Mouse (Mus musculus) MEL (cell line): ENCODE data around the gene Fkbp10.

Experiments used
- CTCF ChIP-seq, 3 experiments: IDR thresholded peaks in 2 of 3; conservative IDR thresholded peaks in 1 of 3; 2 replicates each; pipeline ENCODE4 v1.5.1; 2011 to 2012; ENCODE audit warnings: low read length in 3 of 3, low read depth in 2 of 3, mild to moderate bottlenecking in 2 of 3, improper control_type of control experiment in 1 of 3, inconsistent platforms in 1 of 3, mixed read lengths in 1 of 3, moderate library complexity in 1 of 3; ENCODE audit not compliant: control insufficient read depth in 1 of 3, insufficient read depth in 1 of 3, poor library complexity in 1 of 3, severe bottlenecking in 1 of 3
- EP300 ChIP-seq, 2 experiments: IDR thresholded peaks; 2 replicates each; pipeline ENCODE4 v1.6.1; 2011; ENCODE audit warnings: improper control_type of control experiment in 2 of 2, low read length in 2 of 2, low read depth in 1 of 2, mild to moderate bottlenecking in 1 of 2
- ETS1 ChIP-seq: IDR thresholded peaks from 2 replicates; pipeline ENCODE4 v1.6.1; 2012; ENCODE audit warnings: low read depth, mild to moderate bottlenecking, inconsistent platforms, low read length, improper control_type of control experiment, moderate library complexity
- KAT2A ChIP-seq: conservative IDR thresholded peaks from 2 replicates; pipeline ENCODE4 v1.6.1; 2012; ENCODE audit warnings: low read depth, low read length, improper control_type of control experiment, inconsistent platforms
- MAFK ChIP-seq: IDR thresholded peaks from 2 replicates; pipeline ENCODE4 v1.6.1; 2011; ENCODE audit warnings: low read depth, mild to moderate bottlenecking, low read length, improper control_type of control experiment, borderline replicate concordance
- MAX ChIP-seq: IDR thresholded peaks from 2 replicates; pipeline ENCODE4 v1.6.1; 2011; ENCODE audit warnings: low read length, improper control_type of control experiment
- MYC ChIP-seq: IDR thresholded peaks from 2 replicates; pipeline ENCODE4 v1.6.1; 2011; ENCODE audit warnings: low read depth, mild to moderate bottlenecking, low read length, improper control_type of control experiment, moderate library complexity
- POLR2AphosphoS2 ChIP-seq: IDR thresholded peaks from 2 replicates; pipeline ENCODE4 v1.6.1; 2011; ENCODE audit warnings: low read length, improper control_type of control experiment
- RAD21 ChIP-seq: IDR thresholded peaks from 2 replicates; pipeline ENCODE4 v1.6.1; 2011; ENCODE audit warnings: mild to moderate bottlenecking, low read depth, low read length, improper control_type of control experiment
- UBTF ChIP-seq: IDR thresholded peaks from 2 replicates; pipeline ENCODE4 v1.6.1; 2012; ENCODE audit warnings: low read depth, mild to moderate bottlenecking, inconsistent platforms, low read length, improper control_type of control experiment, moderate library complexity, borderline replicate concordance; ENCODE audit not compliant: insufficient read depth
- ZKSCAN1 ChIP-seq: IDR thresholded peaks from 2 replicates; pipeline ENCODE4 v1.6.1; 2012; ENCODE audit warnings: low read depth, mild to moderate bottlenecking, inconsistent platforms, low read length, improper control_type of control experiment, moderate library complexity

GRCm38 (mm10) chr11:100394353-100395074, 21.0 kb upstream of the Fkbp10 start:
- TF ChIP-seq MAFK (no peak), UBTF (no peak), RAD21 (no peak), POLR2AphosphoS2 (no peak), EP300 (IDR thresholded peaks at IDR 0.05; ENCODE audit: low read depth in 1 of 2, low read length in 2 of 2) (no peak), ZKSCAN1 (no peak), ETS1 (no peak), KAT2A (no peak), CTCF (IDR thresholded peaks at IDR 0.05 in 2 of 3, conservative IDR thresholded peaks at IDR 0.05 in 1 of 3; ENCODE audit: control insufficient read depth in 1 of 3, insufficient read depth in 1 of 3, low read depth in 2 of 3, low read length in 3 of 3, poor library complexity in 1 of 3, severe bottlenecking in 1 of 3) (no peak), MYC (no peak), MAX (no peak)
